Mouse (Mus musculus) embryonic fibroblast, embryonic 13.5 days (primary cell): ENCODE measurements around the gene Enox1. TPM values are rescaled to one million over a fixed set of nuclear protein-coding genes. Genes with fewer than 3 reads are reported as not detected.

Experiments
- H3K27ac ChIP-seq: 2 replicates; pipeline ENCODE4 v1.5.1; 2012; ENCODE audit warnings: low read length, control low read depth, inconsistent platforms; ENCODE audit not compliant: insufficient read depth
- H3K4me1 ChIP-seq: 2 replicates; pipeline ENCODE4 v1.6.1; 2011; ENCODE audit warnings: low read length; ENCODE audit not compliant: control insufficient read depth, insufficient read depth
- H3K4me3 ChIP-seq: 2 replicates; pipeline ENCODE4 v1.5.1; 2011; ENCODE audit warnings: mild to moderate bottlenecking, control low read depth, low read length; ENCODE audit not compliant: insufficient read depth
- CTCF ChIP-seq: IDR thresholded peaks from 2 replicates; pipeline ENCODE4 v1.5.1; 2011; ENCODE audit warnings: mild to moderate bottlenecking, control low read depth, low read length, moderate library complexity, borderline replicate concordance; ENCODE audit not compliant: insufficient read depth
- POLR2A ChIP-seq: IDR thresholded peaks from 2 replicates; pipeline ENCODE4 v1.6.1; 2011; ENCODE audit warnings: low read depth, mild to moderate bottlenecking, control low read depth, low read length, moderate library complexity
- polyA plus RNA-seq: library from polyadenylated mRNA; stranded (reverse); fragments of >200 nt; gene quantifications from 2 replicates; pipeline ENCODE4 v1.2.4, GENCODE M21; 2011; ENCODE audit warnings: low read depth; ENCODE audit not compliant: missing spikeins, insufficient read length

Enox1 gene
- polyA plus RNA-seq, 1 experiment, result 7.0 TPM

DNA sequence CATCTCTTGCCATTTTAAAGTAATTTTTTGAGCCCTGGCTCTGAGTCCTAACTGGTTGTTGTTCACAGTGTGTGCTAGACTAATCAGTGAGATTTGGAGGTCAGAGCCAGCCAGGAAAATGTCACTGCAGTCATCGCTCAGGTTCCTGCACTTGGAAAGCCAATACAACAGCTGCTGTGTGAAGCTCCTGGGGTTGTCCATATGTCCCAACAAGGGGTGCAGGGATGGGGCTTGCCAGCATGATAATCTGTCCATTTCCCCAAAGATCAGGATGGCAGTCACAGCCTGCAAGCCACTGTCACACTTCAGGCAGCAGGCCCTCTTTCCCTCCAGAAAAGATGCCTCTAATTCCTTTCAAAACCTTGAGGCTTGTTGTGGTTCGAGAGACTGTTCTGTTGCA lies 483.0 kb downstream of the Enox1 start:
- Histone ChIP-seq H3K27ac (no peak overlapping the region), H3K4me3 (no peak overlapping the region), H3K4me1 (peaks cover 4% of the 10 kb centered on the region; the same call in 1 of the 2 replicates)
- TF ChIP-seq CTCF, result no peak
- TF ChIP-seq POLR2A, result no peak

DNA sequence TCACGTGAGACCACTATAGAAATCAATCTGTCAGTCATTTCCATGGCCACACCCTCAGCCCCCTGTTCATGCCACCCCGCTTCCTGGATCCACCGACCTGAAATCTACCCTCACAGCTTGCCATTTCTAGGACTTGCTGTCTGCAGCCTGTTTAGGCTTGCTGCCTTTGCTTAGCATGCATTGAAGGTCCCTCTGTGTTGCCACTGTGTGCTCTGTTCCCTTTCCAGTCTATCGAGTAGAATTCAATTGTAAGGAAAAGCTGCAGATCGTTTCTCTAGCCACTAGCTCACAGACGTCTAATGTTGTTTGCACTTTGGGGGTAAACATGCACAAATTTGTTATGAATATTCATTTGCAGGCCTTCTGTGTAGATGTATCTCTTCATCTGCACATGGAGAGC lies 485.8 kb downstream of the Enox1 start:
- H3K27ac ChIP-seq, result no peak overlapping the region
- no peaks in the 10 kb centered on the region for H3K4me1 ChIP-seq
- H3K4me3 ChIP-seq, result no peak overlapping the region
- TF ChIP-seq POLR2A, result no peak
- TF ChIP-seq CTCF, result no peak

DNA sequence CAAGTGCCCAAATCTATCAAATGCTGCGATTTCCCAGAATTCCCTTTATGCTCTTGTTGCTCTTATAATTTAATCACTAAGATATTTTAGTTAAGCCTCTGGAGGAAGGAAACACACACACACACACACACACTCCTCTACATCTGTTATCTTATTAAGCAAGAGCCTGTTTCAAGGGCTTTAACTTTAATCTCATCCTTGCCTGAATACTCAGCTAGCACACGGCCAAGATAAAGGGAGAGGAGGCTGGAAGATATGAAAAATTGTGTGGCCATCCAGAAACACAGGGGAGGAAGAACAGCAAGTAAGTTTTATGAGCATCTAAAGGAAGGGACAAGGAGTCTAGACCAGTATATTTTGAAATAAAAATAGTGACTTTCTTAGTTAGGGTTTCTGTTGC lies 489.6 kb downstream of the Enox1 start:
- H3K4me1 ChIP-seq, result no peaks in the 10 kb centered on the region

DNA sequence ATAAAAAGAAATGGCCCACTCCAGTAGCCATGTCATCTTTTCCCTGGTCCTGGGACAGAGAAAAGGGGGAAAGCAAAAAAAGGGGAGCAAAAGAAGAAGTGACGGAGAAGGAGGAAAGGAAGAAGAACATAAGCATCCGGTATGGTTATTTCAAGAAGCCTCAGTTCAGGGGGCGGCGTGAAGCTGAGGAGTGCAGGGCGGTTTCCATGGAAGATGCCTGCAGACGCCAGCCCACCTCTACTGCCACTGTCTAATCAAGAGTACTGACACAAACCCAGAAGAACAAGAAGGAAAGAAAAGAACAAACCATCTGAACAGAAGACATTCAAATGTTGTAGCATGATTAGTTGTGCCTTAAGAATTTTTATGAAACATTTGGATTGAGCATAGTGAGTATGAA lies 490.5 kb downstream of the Enox1 start:
- Histone ChIP-seq H3K4me1 (no peaks in the 10 kb centered on the region), H3K27ac (no peak overlapping the region), H3K4me3 (no peak overlapping the region)
- TF ChIP-seq CTCF, result no peak

More for the DNA sequence above, 489.6 kb downstream of the Enox1 start:
- TF ChIP-seq POLR2A (no peak), CTCF (no peak)
- Histone ChIP-seq H3K27ac (no peak overlapping the region), H3K4me3 (no peak overlapping the region)

DNA sequence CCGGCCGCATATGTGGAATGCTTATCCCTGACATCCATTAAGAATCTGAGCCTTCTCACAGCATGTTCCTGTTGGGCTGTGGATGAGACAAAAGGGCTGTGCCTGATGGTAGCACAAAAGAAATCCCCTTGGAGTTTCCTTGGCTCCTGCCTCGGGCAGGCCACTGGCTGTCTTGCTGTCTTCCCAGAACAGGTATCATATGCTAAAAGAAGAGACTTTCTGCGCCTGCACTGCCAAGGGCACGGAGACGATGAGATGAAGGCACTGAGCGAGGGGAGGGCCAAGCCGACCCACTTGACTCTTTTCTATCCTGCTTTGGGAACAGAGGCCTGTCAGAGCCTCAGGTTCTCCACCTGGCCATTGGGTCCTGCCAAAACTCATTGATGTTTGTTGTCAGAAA lies 491.7 kb downstream of the Enox1 start:
- no peak overlapping the region for H3K4me3 ChIP-seq
- H3K27ac ChIP-seq, result no peak overlapping the region
- TF ChIP-seq POLR2A (no peak), CTCF (no peak)

DNA sequence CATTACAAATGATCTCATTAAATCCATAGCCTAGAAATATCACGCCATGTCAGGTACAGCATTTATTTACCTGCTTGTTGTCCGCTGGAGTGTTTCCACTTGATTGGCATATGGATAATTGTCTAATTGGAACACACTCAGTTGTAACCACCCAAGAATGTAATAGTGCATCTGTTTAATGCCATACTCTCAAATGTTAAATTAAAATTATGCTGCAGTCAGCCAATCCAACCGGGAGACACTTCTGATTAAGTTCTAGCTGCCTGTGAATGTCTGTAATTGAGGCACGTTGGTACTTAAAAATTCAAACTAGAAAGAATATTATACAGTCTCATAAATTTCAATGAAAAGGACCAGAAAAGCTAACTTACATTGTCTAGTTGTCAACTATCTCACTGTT lies 502.2 kb downstream of the Enox1 start:
- TF ChIP-seq POLR2A (no peak), CTCF (no peak)
- no peak overlapping the region for H3K27ac ChIP-seq
- no peak overlapping the region for H3K4me3 ChIP-seq
- no peaks in the 10 kb centered on the region for H3K4me1 ChIP-seq

More for the DNA sequence above, 491.7 kb downstream of the Enox1 start:
- no peaks in the 10 kb centered on the region for H3K4me1 ChIP-seq

DNA sequence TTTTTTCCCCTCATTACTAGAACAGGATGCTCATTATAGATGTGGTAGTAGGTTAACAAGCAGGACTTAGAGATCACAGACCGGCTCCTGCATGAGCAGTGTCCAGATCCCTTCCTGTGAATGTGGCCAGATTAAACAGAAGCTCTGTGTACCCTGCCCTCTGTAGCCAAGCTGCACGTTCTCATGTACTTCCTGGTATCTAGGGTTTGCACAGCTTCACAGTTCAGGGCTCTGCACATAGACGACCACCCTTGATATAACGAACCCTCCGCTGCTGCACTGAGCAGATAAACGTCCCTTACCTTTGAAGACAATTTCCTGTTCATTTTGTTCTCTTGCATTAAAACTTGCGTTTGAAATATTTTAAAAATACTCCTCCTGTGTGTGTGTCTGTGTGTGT lies 505.7 kb downstream of the Enox1 start:
- H3K4me1 ChIP-seq, result no peaks in the 10 kb centered on the region
- no peak overlapping the region for H3K27ac ChIP-seq
- H3K4me3 ChIP-seq, result no peak overlapping the region
- TF ChIP-seq POLR2A (no peak), CTCF (no peak)

DNA sequence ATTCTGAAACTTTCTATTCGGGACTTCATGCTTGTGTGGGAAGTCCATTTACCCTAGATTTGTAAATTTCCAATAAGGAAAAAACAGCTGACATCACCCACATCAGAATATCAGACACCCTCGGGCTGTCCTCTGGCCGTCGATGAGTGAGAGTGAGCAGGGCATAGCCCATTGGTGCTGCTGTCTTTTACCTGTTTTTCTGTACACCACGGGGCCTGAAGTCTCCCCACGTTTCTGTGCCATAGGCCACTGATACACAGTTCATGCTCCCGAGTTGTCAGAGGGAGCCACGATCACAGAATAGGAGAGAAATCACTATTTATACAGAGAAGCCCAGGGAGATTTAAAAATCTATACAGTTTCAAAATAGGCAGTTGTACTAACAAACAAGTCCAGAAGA lies 506.4 kb downstream of the Enox1 start:
- TF ChIP-seq CTCF, result no peak
- TF ChIP-seq POLR2A, result no peak
- H3K4me3 ChIP-seq, result no peak overlapping the region
- H3K4me1 ChIP-seq, result no peaks in the 10 kb centered on the region
- H3K27ac ChIP-seq, result no peak overlapping the region

DNA sequence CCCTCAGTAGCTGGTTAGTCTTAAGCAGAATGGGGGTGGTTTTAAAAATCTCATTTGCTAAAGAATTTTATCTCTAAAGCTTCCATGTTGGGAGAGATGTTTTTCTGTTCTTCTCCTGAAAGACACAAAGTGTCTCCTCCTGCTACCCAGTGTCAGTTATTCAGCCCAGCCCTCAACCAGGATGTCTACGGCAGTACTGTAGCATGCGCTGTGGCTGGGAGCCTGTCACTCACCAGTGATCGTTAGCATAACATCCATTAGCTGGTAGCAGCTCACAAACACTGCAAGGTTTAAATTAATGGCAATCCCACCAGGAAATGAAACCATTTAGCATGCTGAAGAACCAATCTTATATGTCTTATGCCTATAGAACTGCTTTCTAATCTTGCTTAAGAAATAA lies 511.5 kb downstream of the Enox1 start:
- H3K4me1 ChIP-seq, result no peaks in the 10 kb centered on the region
- no peak for TF ChIP-seq CTCF
- TF ChIP-seq POLR2A, result no peak
- H3K27ac ChIP-seq, result no peak overlapping the region
- H3K4me3 ChIP-seq, result no peak overlapping the region

DNA sequence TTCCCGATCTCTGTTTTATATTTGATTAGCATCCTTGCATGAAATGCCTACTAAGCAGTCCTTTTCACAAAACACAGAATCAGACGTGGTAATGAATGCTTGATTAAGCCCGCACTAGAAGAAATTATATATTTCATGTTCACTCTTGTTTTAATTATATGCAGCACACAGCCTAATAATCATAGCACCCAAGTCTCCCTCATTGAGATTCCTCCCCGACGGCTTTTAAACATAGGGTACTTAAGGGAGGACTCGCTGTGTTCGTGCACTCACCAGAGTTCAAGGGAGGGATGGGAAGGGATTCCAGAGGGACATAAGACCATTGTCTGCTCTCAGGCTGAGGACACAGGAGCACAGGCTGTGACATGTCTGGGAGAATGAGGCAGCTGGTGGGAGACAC lies 512.9 kb downstream of the Enox1 start:
- Histone ChIP-seq H3K27ac (no peak overlapping the region), H3K4me3 (no peak overlapping the region), H3K4me1 (no peaks in the 10 kb centered on the region)
- TF ChIP-seq POLR2A, result no peak

DNA sequence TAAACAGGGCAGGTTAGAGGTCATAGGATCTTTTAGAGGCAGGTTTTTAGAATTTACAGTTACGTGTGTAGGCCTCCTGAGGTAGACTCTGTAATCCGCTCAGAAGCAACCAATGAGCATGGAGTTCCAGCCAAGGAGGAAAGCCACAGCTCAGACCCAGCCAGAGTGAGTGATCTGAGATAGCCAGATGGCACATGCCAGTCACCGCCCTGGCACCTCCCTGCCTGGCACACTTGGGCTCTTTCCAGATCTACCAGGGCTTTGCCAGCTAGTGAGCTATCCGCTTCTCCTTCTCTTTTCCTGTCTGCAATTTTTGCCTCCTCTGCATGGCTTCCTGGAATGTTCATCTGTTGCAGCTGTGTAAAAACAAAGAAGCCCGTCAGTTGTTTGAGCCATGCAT lies 514.4 kb downstream of the Enox1 start:
- H3K27ac ChIP-seq, result no peak overlapping the region
- no peak for TF ChIP-seq POLR2A
- no peaks in the 10 kb centered on the region for H3K4me1 ChIP-seq
- H3K4me3 ChIP-seq, result no peak overlapping the region

DNA sequence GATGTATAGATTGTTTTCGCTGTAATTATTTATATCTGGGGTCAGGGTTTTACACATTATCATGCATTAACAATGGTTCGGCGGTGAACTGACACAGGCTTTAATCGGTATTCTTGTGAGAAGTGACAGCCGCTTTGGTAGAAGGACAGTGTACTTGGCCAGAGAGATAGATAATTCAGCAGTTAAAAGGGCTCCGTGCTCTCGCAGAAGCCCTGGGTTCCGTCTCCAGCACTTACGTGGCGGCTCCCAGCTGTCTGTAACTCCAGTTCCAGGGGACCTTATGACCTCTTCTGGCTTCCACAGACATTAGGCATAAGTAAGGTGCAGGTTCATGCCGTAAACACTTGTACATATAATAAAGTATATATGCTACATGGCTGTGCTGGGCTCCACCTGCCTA lies 515.4 kb downstream of the Enox1 start:
- no peaks in the 10 kb centered on the region for H3K4me1 ChIP-seq
- TF ChIP-seq CTCF (no peak), POLR2A (no peak)
- H3K4me3 ChIP-seq, result no peak overlapping the region
- H3K27ac ChIP-seq, result no peak overlapping the region
